9 mouse cellular contexts compared by ENCODE assay signal in the genomic region with DNA sequence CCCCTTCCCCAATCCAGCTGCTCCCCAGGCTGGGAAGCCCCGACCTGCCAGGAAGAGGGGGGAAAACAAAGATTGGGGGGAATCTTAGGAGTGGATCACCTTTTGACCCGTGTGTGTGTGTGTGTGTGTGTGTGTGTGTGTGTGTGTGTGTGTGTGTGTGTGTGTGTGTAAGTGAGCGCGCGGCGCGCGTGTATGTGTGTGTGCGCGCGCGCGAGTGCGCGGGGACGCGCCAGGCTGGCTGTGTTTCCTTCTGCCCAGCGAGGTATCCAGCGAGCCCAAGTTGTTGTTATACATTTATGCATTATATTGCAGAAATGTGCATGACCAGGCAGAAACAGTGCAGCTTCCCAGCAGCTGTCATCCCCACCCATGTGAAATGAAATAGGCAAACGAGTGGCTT. TPM values are rescaled to one million over a fixed set of nuclear protein-coding genes. Genes with fewer than 3 reads are reported as not detected.
DNase-seq lines count a peak whose midpoint lies in the region; ATAC-seq and TF ChIP-seq lines count a peak whose summit lies in the region.
"Had no signal": no experiment of that assay in that cellular context is flagged by ENCODE, and none has a peak within 500 bp of the region (broad histone marks: within the 10 kb centered on the region; RNA-seq: fewer than 3 reads in every experiment).

No protein-coding gene starts in this region.

- under 1% methylated on average over 9 of the region's 20 CpGs for WGBS in heart, embryonic 15.5 days
- WGBS in liver, embryonic 11.5 days = under 1% methylated on average over 18 of the region's 20 CpGs
- 2% methylated on average over 20 of the region's 20 CpGs for WGBS in small intestine, adult 2 months

- no peak for TF ChIP-seq CTCF in small intestine, adult 2 months (IDR thresholded peaks at IDR 0.05; ENCODE audit: extremely low read depth, insufficient read length, insufficient replicate concordance, low read depth, low read length)

- H3K4me3 ChIP-seq in heart, embryonic 15.5 days = peak overlapping the region; percentile 79
- peak overlapping the region; percentile 66 for H3K4me3 ChIP-seq in liver, embryonic 11.5 days (ENCODE audit: low read depth, low read length)
- peak overlapping the region; percentile 87 for H3K4me3 ChIP-seq in small intestine, adult 2 months (ENCODE audit: low read depth, low read length)

- H3K4me2 ChIP-seq in heart, embryonic 15.5 days = peak overlapping the region; percentile 98
- peak overlapping the region; percentile 93 for H3K4me2 ChIP-seq in liver, embryonic 11.5 days

- H3K9me3 ChIP-seq in heart, embryonic 15.5 days (replicated peaks) = no peaks in the 10 kb centered on the region
- no peaks in the 10 kb centered on the region for H3K9me3 ChIP-seq in liver, embryonic 11.5 days (ENCODE audit: control insufficient read depth, low read length)

- no peak for ATAC-seq in heart, embryonic 15.5 days (replicated peaks; ENCODE audit: insufficient number of reproducible peaks, insufficient read depth, low FRiP score, low read depth)
- 0 out of 2 replicates have a peak, but pooled peaks have one; percentile 0 for ATAC-seq in liver, embryonic 11.5 days (replicated peaks; ENCODE audit: low FRiP score)

- peak overlapping the region; percentile 89 for H3K9ac ChIP-seq in heart, embryonic 15.5 days
- H3K9ac ChIP-seq in liver, embryonic 11.5 days (ENCODE audit: low read depth, low read length) = peak overlapping the region; percentile 66

- H3K27me3 ChIP-seq in heart, embryonic 15.5 days = no peaks in the 10 kb centered on the region
- no peaks in the 10 kb centered on the region for H3K27me3 ChIP-seq in liver, embryonic 11.5 days (replicated peaks; ENCODE audit: control insufficient read depth, insufficient read depth, low read length)
- H3K27me3 ChIP-seq in small intestine, adult 2 months (ENCODE audit: control insufficient read depth, insufficient read depth, low read length) = no peaks in the 10 kb centered on the region

- H3K36me3 ChIP-seq in heart, embryonic 15.5 days = no peaks in the 10 kb centered on the region
- H3K36me3 ChIP-seq in liver, embryonic 11.5 days (ENCODE audit: control insufficient read depth, insufficient read depth, low read length) = no peaks in the 10 kb centered on the region
- H3K36me3 ChIP-seq in small intestine, adult 2 months (ENCODE audit: control insufficient read depth, insufficient read depth, low read length) = no peaks in the 10 kb centered on the region
- H3K36me3 ChIP-seq: G1E had no signal

- DNase-seq in cerebellum, adult 8-10 months = peak; percentile 59
- no peak for DNase-seq in cerebellum, postnatal 25 days
- DNase-seq in right cerebral cortex, adult 2 months (ENCODE audit: low spot score in 2 of 2) = peak; percentile 17 to 40
- DNase-seq in right cerebral cortex, postnatal 25 days = no peak
- DNase-seq in liver, embryonic 11.5 days (ENCODE audit: low spot score) = no peak
- DNase-seq in B cell, adult 2 months = no peak

- H3K4me1 ChIP-seq in heart, embryonic 15.5 days (replicated peaks) = 0 out of 2 replicates have a peak, but pooled peaks cover 3% of the 10 kb centered on the region
- peaks cover 5% of the 10 kb centered on the region for H3K4me1 ChIP-seq in liver, embryonic 11.5 days (replicated peaks; ENCODE audit: control insufficient read depth, insufficient read depth, low read length)
- H3K4me1 ChIP-seq in small intestine, adult 2 months (ENCODE audit: control insufficient read depth, insufficient read depth, insufficient read length, low read length) = peaks cover 5% of the 10 kb centered on the region; the same call in 1 of the 2 replicates

- H3K27ac ChIP-seq in heart, embryonic 15.5 days = peak overlapping the region; percentile 100
- peak overlapping the region; percentile 91; the same call in 1 of the 2 replicates for H3K27ac ChIP-seq in liver, embryonic 11.5 days (ENCODE audit: low read depth, low read length)
- H3K27ac ChIP-seq in small intestine, adult 2 months (ENCODE audit: insufficient read depth, low read depth, low read length) = no peak overlapping the region

- TF ChIP-seq POLR2A in small intestine, adult 2 months (IDR thresholded peaks at IDR 0.05; ENCODE audit: low read depth, low read length) = no peak

RNA-seq across cellular contexts. Expression of a gene that starts 0.3 kb away (rescaled TPM):
- polyA plus RNA-seq in heart, embryonic 15.5 days (2015; fragmentation: Nextera tagmentation; extraction: Ambion mirVana) = 1.9 and 2.9 TPM in 2 replicates
- 2.9 and 3.1 TPM in 2 replicates for polyA plus RNA-seq in liver, embryonic 11.5 days (2014; fragmentation: Nextera tagmentation; extraction: Ambion mirVana)
- 1.6 and 3.2 TPM in 2 replicates for polyA plus RNA-seq in small intestine, adult 2 months (2012; rRNA removed)

Comparison
In these comparisons a context has a peak if more than half of its experiments do, and no peak if none do; other contexts are left out.
1. DNase-seq: peak in cerebellum, adult 8-10 months (single experiment) and right cerebral cortex, adult 2 months (2 of 2); none in cerebellum, postnatal 25 days (0 of 2), right cerebral cortex, postnatal 25 days (single experiment), liver, embryonic 11.5 days (single experiment) and B cell, adult 2 months (0 of 2).
2. Peak in every context shown above with its lines, with median percentiles within 50 percentile points of each other: H3K4me3 ChIP-seq.